Mouse (Mus musculus) 3T3-L1 (cell line): Measurements from ENCODE around the gene Prkg1.

Experiments
- DNase-seq: peaks from one replicate; pipeline ENCODE4 v3.0.0-alpha.2; 2015; ENCODE audit warnings: low read depth, low spot score

The Prkg1 gene

GRCm38 (mm10) chr19:31743241-31744045 is 21.4 kb downstream of the Prkg1 start:
- no peak for DNase-seq

GRCm38 (mm10) chr19:31714900-31715299 is 49.9 kb downstream of the Prkg1 start:
- DNase-seq: no peak

- no peak for DNase-seq
Measured at GRCm38 (mm10) chr19:31714418-31714817, 50.4 kb downstream of the Prkg1 start.

GRCm38 (mm10) chr19:31713321-31713720 is 51.5 kb downstream of the Prkg1 start:
- peak; percentile 78 for DNase-seq

GRCm38 (mm10) chr19:31710336-31710735 is 54.5 kb downstream of the Prkg1 start:
- DNase-seq: no peak

- DNase-seq: no peak
Measured at GRCm38 (mm10) chr19:31703991-31704390, 60.8 kb downstream of the Prkg1 start.

GRCm38 (mm10) chr19:31698916-31699315 is 65.9 kb downstream of the Prkg1 start:
- DNase-seq: no peak

GRCm38 (mm10) chr19:31680821-31681220 is 84.0 kb downstream of the Prkg1 start:
- DNase-seq: peak; percentile 66

- peak; percentile 57 for DNase-seq
Measured at GRCm38 (mm10) chr19:31678324-31678723, 86.5 kb downstream of the Prkg1 start.

- no peak for DNase-seq
Measured at GRCm38 (mm10) chr19:31671726-31672125, 93.1 kb downstream of the Prkg1 start.

- DNase-seq: no peak
Measured at GRCm38 (mm10) chr19:31665007-31665406, 99.8 kb downstream of the Prkg1 start.

GRCm38 (mm10) chr19:31664159-31664991 is 100.5 kb downstream of the Prkg1 start:
- DNase-seq: no peak

- DNase-seq: no peak
Measured at GRCm38 (mm10) chr19:31663437-31664158, 101.2 kb downstream of the Prkg1 start.

- no peak for DNase-seq
Measured at GRCm38 (mm10) chr19:31662802-31663201, 102.0 kb downstream of the Prkg1 start.

GRCm38 (mm10) chr19:31658751-31659397 is 106.0 kb downstream of the Prkg1 start:
- no peak for DNase-seq

GRCm38 (mm10) chr19:31656256-31656655 is 108.6 kb downstream of the Prkg1 start:
- DNase-seq: no peak

GRCm38 (mm10) chr19:31655826-31656225 is 109.0 kb downstream of the Prkg1 start:
- DNase-seq: no peak

GRCm38 (mm10) chr19:31654022-31654421 is 110.8 kb downstream of the Prkg1 start:
- DNase-seq: no peak

GRCm38 (mm10) chr19:31650452-31650851 is 114.4 kb downstream of the Prkg1 start:
- DNase-seq: no peak

GRCm38 (mm10) chr19:31647492-31647891 is 117.3 kb downstream of the Prkg1 start:
- no peak for DNase-seq
